Mouse (Mus musculus): ENCODE results near the gene Dennd2c.

The Dennd2c gene

DNA sequence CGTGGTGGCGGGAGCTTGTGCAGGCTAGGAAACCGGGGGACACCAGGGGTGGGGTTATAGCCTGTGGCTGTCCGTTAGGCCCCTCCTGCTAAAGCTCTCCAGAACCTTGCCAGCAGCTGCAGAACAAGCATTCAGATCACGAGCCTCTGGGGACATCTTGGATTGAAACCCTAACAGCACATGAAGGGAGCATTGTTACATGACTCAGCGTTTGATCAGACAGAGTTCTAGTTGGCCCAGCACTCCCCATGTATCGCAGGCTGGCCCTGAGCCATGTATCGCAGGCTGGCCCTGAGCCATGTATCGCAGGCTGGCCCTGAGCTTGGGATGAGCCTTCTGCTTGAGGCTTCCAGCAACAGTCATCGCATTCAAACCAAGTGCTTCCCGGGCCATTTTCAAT is 38.9 kb downstream of the Dennd2c start:
- no peak for TF ChIP-seq NANOG (IDR thresholded peaks at IDR 0.05; ENCODE audit: borderline replicate concordance, low read length)
- TF ChIP-seq CTCF (conservative IDR thresholded peaks at IDR 0.05; ENCODE audit: low read length), result no peak
- TF ChIP-seq POU5F1 (IDR thresholded peaks at IDR 0.05; ENCODE audit: borderline replicate concordance, low read length), result no peak
- Histone ChIP-seq H3K9me3 (ENCODE audit: low read length) (no peaks in the 10 kb centered on the region), H3K4me3 (replicated peaks; ENCODE audit: low read length) (peak overlapping the region; percentile 35; the same call in 1 of the 2 replicates), H3K36me3 (ENCODE audit: insufficient read depth, low read length) (peaks cover 77% of the 10 kb centered on the region), H3K4me1 (replicated peaks; ENCODE audit: low read depth, low read length) (peaks cover 92% of the 10 kb centered on the region), H3K27me3 (ENCODE audit: insufficient read depth, low read length) (no peaks in the 10 kb centered on the region)

GRCm38 (mm10) chr3:103142366-103142765 is 40.0 kb downstream of the Dennd2c start:
- Histone ChIP-seq H3K36me3 (ENCODE audit: insufficient read depth, low read length) (peaks cover 74% of the 10 kb centered on the region), H3K9me3 (ENCODE audit: low read length) (no peaks in the 10 kb centered on the region), H3K27me3 (ENCODE audit: insufficient read depth, low read length) (no peaks in the 10 kb centered on the region), H3K4me1 (replicated peaks; ENCODE audit: low read depth, low read length) (peaks cover 89% of the 10 kb centered on the region), H3K4me3 (replicated peaks; ENCODE audit: low read length) (0 out of 2 replicates have a peak overlapping the region, but pooled peaks have one; percentile 29)
- TF ChIP-seq NANOG (IDR thresholded peaks at IDR 0.05; ENCODE audit: borderline replicate concordance, low read length) (no peak), POU5F1 (IDR thresholded peaks at IDR 0.05; ENCODE audit: borderline replicate concordance, low read length) (no peak), CTCF (conservative IDR thresholded peaks at IDR 0.05; ENCODE audit: low read length) (no peak)

GRCm38 (mm10) chr3:103145336-103145735 is 42.9 kb downstream of the Dennd2c start:
- H3K36me3 ChIP-seq (ENCODE audit: insufficient read depth, low read length), result peaks cover 77% of the 10 kb centered on the region
- peaks cover 88% of the 10 kb centered on the region for H3K4me1 ChIP-seq (replicated peaks; ENCODE audit: low read depth, low read length)
- peak overlapping the region; percentile 51 for H3K4me3 ChIP-seq (replicated peaks; ENCODE audit: low read length)
- TF ChIP-seq NANOG (IDR thresholded peaks at IDR 0.05; ENCODE audit: borderline replicate concordance, low read length) (peak; percentile 49; the same call in 1 of the 2 replicates), CTCF (conservative IDR thresholded peaks at IDR 0.05; ENCODE audit: low read length) (no peak), POU5F1 (IDR thresholded peaks at IDR 0.05; ENCODE audit: borderline replicate concordance, low read length) (no peak)
- no peaks in the 10 kb centered on the region for H3K27me3 ChIP-seq (ENCODE audit: insufficient read depth, low read length)
- no peaks in the 10 kb centered on the region for H3K9me3 ChIP-seq (ENCODE audit: low read length)

DNA sequence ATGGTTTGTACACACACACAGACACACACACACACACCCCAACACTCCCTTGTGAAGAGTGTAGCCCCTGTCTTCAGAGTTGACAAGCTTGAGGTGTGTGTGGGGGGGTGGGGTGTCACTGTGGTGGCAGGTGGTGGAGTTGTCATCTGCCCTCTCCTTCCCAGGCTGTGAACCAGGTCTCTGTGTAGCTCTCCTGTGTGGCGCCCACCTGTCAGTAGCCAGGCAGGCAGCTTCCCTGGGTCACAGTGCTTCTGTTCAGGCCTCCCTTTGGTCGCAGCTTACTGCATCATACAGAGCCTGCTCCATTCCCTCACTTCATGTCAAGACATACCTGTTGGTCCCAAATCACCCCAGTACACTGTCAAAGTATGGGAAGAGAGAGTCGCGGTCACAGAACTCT is 43.4 kb downstream of the Dennd2c start:
- no peaks in the 10 kb centered on the region for H3K9me3 ChIP-seq (ENCODE audit: low read length)
- peak overlapping the region; percentile 51 for H3K4me3 ChIP-seq (replicated peaks; ENCODE audit: low read length)
- H3K36me3 ChIP-seq (ENCODE audit: insufficient read depth, low read length), result peaks cover 80% of the 10 kb centered on the region
- H3K27me3 ChIP-seq (ENCODE audit: insufficient read depth, low read length), result no peaks in the 10 kb centered on the region
- TF ChIP-seq NANOG (IDR thresholded peaks at IDR 0.05; ENCODE audit: borderline replicate concordance, low read length) (no peak), CTCF (conservative IDR thresholded peaks at IDR 0.05; ENCODE audit: low read length) (no peak), POU5F1 (IDR thresholded peaks at IDR 0.05; ENCODE audit: borderline replicate concordance, low read length) (no peak)
- H3K4me1 ChIP-seq (replicated peaks; ENCODE audit: low read depth, low read length), result peaks cover 88% of the 10 kb centered on the region

DNA sequence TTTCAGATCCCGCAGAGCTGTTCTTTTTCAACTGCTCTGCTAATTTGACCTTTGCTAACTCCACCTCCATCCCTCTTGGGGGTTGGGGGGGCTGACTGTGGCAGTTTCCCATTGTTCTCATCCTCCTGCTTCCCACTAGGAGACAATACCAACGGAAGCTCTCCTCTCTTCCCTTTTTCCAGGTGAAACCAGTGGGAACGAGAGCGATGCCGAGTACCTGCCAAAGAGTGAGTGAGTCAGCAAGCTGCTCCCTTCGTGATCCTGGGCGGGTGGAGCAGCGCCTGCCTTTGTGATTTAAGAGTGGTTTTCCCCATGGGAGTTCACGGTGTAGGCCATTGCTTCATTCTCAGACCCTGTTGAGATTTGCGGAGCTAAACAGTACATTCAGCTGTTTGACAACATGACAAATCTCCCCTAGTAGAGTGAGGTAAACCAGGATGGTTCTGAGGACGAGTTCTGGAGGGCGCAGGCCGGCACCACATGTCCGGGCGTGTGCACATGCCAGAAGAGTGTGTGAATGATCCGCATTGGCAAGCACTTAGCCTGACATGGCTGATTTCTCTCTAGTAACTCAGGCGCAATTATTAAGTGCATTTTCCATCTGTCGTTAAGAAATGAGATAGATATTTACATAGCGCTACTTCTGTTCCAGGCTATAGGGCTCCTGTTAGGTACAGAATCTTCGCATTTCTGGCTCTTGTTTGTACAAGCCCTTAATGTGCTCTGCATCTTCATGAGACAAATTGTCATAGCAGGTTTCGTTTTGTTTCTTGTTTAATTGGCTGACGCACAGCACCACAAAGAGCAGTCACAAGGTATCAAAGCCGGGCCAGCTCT is 44.1 kb downstream of the Dennd2c start:
- Histone ChIP-seq H3K27me3 (ENCODE audit: insufficient read depth, low read length) (no peaks in the 10 kb centered on the region), H3K4me3 (replicated peaks; ENCODE audit: low read length) (peak overlapping the region; percentile 51), H3K9me3 (ENCODE audit: low read length) (no peaks in the 10 kb centered on the region), H3K36me3 (ENCODE audit: insufficient read depth, low read length) (peaks cover 80% of the 10 kb centered on the region), H3K4me1 (replicated peaks; ENCODE audit: low read depth, low read length) (peaks cover 81% of the 10 kb centered on the region)
- TF ChIP-seq NANOG (IDR thresholded peaks at IDR 0.05; ENCODE audit: borderline replicate concordance, low read length) (peak; percentile 66; the same call in 1 of the 2 replicates), CTCF (conservative IDR thresholded peaks at IDR 0.05; ENCODE audit: low read length) (no peak), POU5F1 (IDR thresholded peaks at IDR 0.05; ENCODE audit: borderline replicate concordance, low read length) (no peak)

DNA sequence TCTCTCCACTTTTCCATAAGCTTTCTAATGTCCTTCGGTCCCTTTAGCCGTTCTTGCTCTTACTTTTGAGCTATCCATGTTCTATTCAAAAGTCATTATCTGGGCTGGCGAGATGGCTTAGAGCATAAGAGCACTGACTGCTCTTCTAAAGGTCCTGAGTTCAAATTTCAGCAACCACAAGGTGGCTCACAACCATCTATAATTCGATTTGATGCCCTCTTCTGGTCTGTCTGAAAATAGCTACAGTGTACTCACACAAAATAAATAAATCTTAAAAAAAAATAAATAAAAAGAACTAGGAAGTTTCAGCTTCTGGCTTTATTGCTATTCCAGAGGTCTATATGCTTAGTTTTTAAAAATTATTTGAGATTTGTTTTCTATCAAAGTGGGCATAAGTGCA is 45.4 kb downstream of the Dennd2c start:
- peaks cover 68% of the 10 kb centered on the region for H3K4me1 ChIP-seq (replicated peaks; ENCODE audit: low read depth, low read length)
- TF ChIP-seq CTCF (conservative IDR thresholded peaks at IDR 0.05; ENCODE audit: low read length) (peak; percentile 21; the same call in 1 of the 2 replicates), POU5F1 (IDR thresholded peaks at IDR 0.05; ENCODE audit: borderline replicate concordance, low read length) (no peak)
- H3K9me3 ChIP-seq (ENCODE audit: low read length), result no peaks in the 10 kb centered on the region
- no peaks in the 10 kb centered on the region for H3K27me3 ChIP-seq (ENCODE audit: insufficient read depth, low read length)
- H3K36me3 ChIP-seq (ENCODE audit: insufficient read depth, low read length), result peaks cover 80% of the 10 kb centered on the region
- peak overlapping the region; percentile 51 for H3K4me3 ChIP-seq (replicated peaks; ENCODE audit: low read length)

DNA sequence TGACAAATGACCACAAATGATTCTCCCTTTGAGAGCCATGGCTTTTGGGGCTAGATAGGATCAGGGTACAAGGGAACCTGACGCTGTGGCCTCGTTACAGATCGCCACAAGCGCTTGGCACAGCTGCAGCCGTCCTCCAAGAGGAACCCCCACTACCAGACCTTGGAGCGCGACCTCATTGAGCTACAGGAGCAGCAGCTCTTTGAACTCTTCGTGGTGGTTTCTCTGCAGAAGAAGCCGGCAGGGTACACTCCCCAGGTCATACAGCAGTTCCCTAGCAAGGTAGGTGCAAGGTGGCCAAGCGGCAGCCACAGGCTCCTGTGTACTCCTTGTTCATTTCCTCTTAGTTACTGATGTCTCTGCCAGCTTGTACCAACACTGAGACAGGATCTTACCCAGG is 46.5 kb downstream of the Dennd2c start:
- peaks cover 58% of the 10 kb centered on the region for H3K4me1 ChIP-seq (replicated peaks; ENCODE audit: low read depth, low read length)
- no peak for TF ChIP-seq CTCF (conservative IDR thresholded peaks at IDR 0.05; ENCODE audit: low read length)
- no peak for TF ChIP-seq NANOG (IDR thresholded peaks at IDR 0.05; ENCODE audit: borderline replicate concordance, low read length)
- no peak for TF ChIP-seq POU5F1 (IDR thresholded peaks at IDR 0.05; ENCODE audit: borderline replicate concordance, low read length)
- H3K9me3 ChIP-seq (ENCODE audit: low read length), result no peaks in the 10 kb centered on the region
- no peaks in the 10 kb centered on the region for H3K27me3 ChIP-seq (ENCODE audit: insufficient read depth, low read length)
- peaks cover 82% of the 10 kb centered on the region for H3K36me3 ChIP-seq (ENCODE audit: insufficient read depth, low read length)
- no peak overlapping the region for H3K4me3 ChIP-seq (replicated peaks; ENCODE audit: low read length)

DNA sequence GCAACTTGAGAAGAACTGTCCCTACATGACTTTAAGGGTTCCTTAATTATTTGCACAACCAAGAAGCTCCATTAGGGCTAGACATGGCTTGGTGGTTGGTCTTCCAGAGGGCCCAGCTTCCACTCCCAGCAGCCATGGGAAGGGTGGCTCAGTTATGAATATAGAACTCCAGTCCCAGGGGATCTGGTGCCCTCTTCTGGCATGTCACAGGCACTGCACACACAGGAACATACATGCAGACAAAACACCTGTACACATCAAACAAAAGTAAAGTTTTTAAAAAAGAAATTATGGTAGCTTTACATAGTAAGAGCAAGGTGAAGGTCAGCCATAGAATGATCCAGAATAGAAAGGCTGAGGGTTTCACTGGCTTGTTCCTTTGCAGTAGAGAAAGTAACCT is 51.4 kb downstream of the Dennd2c start:
- Histone ChIP-seq H3K9me3 (ENCODE audit: low read length) (no peaks in the 10 kb centered on the region), H3K36me3 (ENCODE audit: insufficient read depth, low read length) (peaks cover 98% of the 10 kb centered on the region), H3K27me3 (ENCODE audit: insufficient read depth, low read length) (no peaks in the 10 kb centered on the region), H3K4me1 (replicated peaks; ENCODE audit: low read depth, low read length) (peaks cover 17% of the 10 kb centered on the region), H3K4me3 (replicated peaks; ENCODE audit: low read length) (no peak overlapping the region)
- TF ChIP-seq CTCF (conservative IDR thresholded peaks at IDR 0.05; ENCODE audit: low read length) (peak; percentile 79), NANOG (IDR thresholded peaks at IDR 0.05; ENCODE audit: borderline replicate concordance, low read length) (no peak)

All from E14TG2a.4 (cell line).